Mouse (Mus musculus) ES-Bruce4 (cell line): Measurements from ENCODE around the gene Rbms3. TPM values are rescaled to one million over a fixed set of nuclear protein-coding genes. Genes with fewer than 3 reads are reported as not detected.

ENCODE experiments used
- H3K27ac ChIP-seq: 2 replicates; pipeline ENCODE4 v1.5.1; 2012; ENCODE audit warnings: low read length, inconsistent platforms; ENCODE audit not compliant: insufficient read depth
- H3K27me3 ChIP-seq: 2 replicates; pipeline ENCODE4 v1.6.1; 2012; ENCODE audit warnings: mild to moderate bottlenecking, low read length, inconsistent platforms; ENCODE audit not compliant: control insufficient read depth, poor library complexity, insufficient read depth, severe bottlenecking
- H3K36me3 ChIP-seq: 2 replicates; pipeline ENCODE4 v1.6.1; 2012; ENCODE audit warnings: inconsistent platforms, mild to moderate bottlenecking, low read length, moderate library complexity; ENCODE audit not compliant: control insufficient read depth, poor library complexity, insufficient read depth, severe bottlenecking
- H3K4me1 ChIP-seq: one replicate; pipeline ENCODE4 v1.8.1; 2011; ENCODE audit warnings: low read length; ENCODE audit not compliant: control insufficient read depth, insufficient read depth
- H3K4me3 ChIP-seq: 2 replicates; pipeline ENCODE4 v1.5.1; 2011; ENCODE audit warnings: low read depth, mild to moderate bottlenecking, low read length
- H3K9ac ChIP-seq: 2 replicates; pipeline ENCODE4 v1.6.1; 2012; ENCODE audit warnings: low read depth, mild to moderate bottlenecking, inconsistent platforms; ENCODE audit not compliant: poor library complexity, severe bottlenecking
- H3K9me3 ChIP-seq: replicated peaks from 2 replicates; pipeline ENCODE4 v1.6.1; 2012; ENCODE audit warnings: mild to moderate bottlenecking, low read length, inconsistent platforms; ENCODE audit not compliant: control insufficient read depth, poor library complexity, insufficient read depth, severe bottlenecking
- CTCF ChIP-seq: IDR thresholded peaks from one replicate; pipeline ENCODE4 v1.8.1; 2011; ENCODE audit warnings: low read depth, low read length
- EP300 ChIP-seq: IDR thresholded peaks from 2 replicates; pipeline ENCODE4 v1.6.1; 2011; ENCODE audit warnings: low read depth, low read length; ENCODE audit not compliant: insufficient read depth
- POLR2A ChIP-seq: IDR thresholded peaks from one replicate; pipeline ENCODE4 v1.8.1; 2011; ENCODE audit warnings: low read length; ENCODE audit not compliant: insufficient read depth
- polyA plus RNA-seq: library from polyadenylated mRNA; stranded (reverse); fragments of >200 nt; gene quantifications from 2 replicates; pipeline ENCODE4 v1.2.4, GENCODE M21; 2011; ENCODE audit warnings: low read depth; ENCODE audit not compliant: missing spikeins, insufficient read depth, insufficient read length

The Rbms3 gene
- polyA plus RNA-seq, 1 experiment: 1.8 TPM

- H3K9me3 ChIP-seq: no peaks in the 10 kb centered on the region
- H3K4me1 ChIP-seq: no peaks in the 10 kb centered on the region
- no peak for TF ChIP-seq POLR2A
- no peak for TF ChIP-seq CTCF
- H3K4me3 ChIP-seq: no peak overlapping the region
- no peaks in the 10 kb centered on the region for H3K36me3 ChIP-seq
- no peak overlapping the region for H3K9ac ChIP-seq
- H3K27ac ChIP-seq: no peak overlapping the region
- no peaks in the 10 kb centered on the region for H3K27me3 ChIP-seq
Measured at GRCm38 (mm10) chr9:117423259-117423658, 206.5 kb downstream of the Rbms3 start.

DNA sequence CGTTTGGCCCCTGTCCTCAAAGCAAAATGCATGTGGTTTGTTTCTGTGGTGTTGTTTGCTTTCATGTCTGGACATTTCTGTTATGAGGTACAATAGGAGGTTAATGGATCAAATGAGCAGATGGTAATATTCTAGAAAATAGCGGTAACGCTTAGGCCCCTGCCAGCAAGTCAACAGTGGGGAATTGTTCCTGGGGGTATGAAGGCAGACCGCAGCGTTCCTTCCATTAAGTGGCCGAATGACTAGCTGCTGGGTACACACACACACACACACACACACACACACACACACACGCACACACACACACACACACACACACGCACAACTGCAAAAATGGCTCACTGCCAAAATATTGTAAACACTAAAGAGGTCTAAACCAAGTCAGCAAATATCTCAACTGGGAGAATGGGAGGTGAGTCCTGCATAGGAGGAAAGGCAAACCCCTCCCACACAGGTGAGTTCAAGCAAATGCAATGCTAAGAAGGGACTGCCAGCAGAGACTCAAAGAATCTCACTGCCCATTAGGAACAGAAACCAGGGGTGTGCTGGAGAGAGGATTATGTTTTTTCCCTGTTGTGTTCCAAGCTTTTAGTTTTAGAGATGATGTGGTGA is 209.7 kb downstream of the Rbms3 start:
- Histone ChIP-seq H3K9ac (no peak overlapping the region), H3K4me1 (no peaks in the 10 kb centered on the region), H3K9me3 (no peaks in the 10 kb centered on the region), H3K36me3 (no peaks in the 10 kb centered on the region), H3K4me3 (no peak overlapping the region), H3K27ac (no peak overlapping the region), H3K27me3 (no peaks in the 10 kb centered on the region)
- TF ChIP-seq CTCF: no peak
- no peak for TF ChIP-seq EP300
- TF ChIP-seq POLR2A: no peak

GRCm38 (mm10) chr9:117413181-117413580 is 216.5 kb downstream of the Rbms3 start:
- no peak overlapping the region for H3K9ac ChIP-seq

GRCm38 (mm10) chr9:117412584-117412983 is 217.1 kb downstream of the Rbms3 start:
- H3K9me3 ChIP-seq: no peaks in the 10 kb centered on the region
- no peak overlapping the region for H3K4me3 ChIP-seq
- H3K27me3 ChIP-seq: no peaks in the 10 kb centered on the region
- TF ChIP-seq CTCF (no peak), POLR2A (no peak), EP300 (no peak)
- no peaks in the 10 kb centered on the region for H3K4me1 ChIP-seq
- H3K9ac ChIP-seq: no peak overlapping the region
- H3K36me3 ChIP-seq: no peaks in the 10 kb centered on the region
- no peak overlapping the region for H3K27ac ChIP-seq

More at GRCm38 (mm10) chr9:117413181-117413580, 216.5 kb downstream of the Rbms3 start:
- Histone ChIP-seq H3K36me3 (no peaks in the 10 kb centered on the region), H3K27me3 (no peaks in the 10 kb centered on the region), H3K9me3 (no peaks in the 10 kb centered on the region), H3K4me3 (no peak overlapping the region), H3K27ac (no peak overlapping the region), H3K4me1 (no peaks in the 10 kb centered on the region)
- TF ChIP-seq EP300 (no peak), CTCF (no peak), POLR2A (no peak)

GRCm38 (mm10) chr9:117404621-117405020 is 225.1 kb downstream of the Rbms3 start:
- no peak overlapping the region for H3K9ac ChIP-seq
- H3K36me3 ChIP-seq: no peaks in the 10 kb centered on the region
- no peaks in the 10 kb centered on the region for H3K4me1 ChIP-seq
- H3K9me3 ChIP-seq: no peaks in the 10 kb centered on the region
- no peak overlapping the region for H3K4me3 ChIP-seq
- H3K27me3 ChIP-seq: no peaks in the 10 kb centered on the region
- no peak overlapping the region for H3K27ac ChIP-seq
- TF ChIP-seq CTCF (no peak), EP300 (no peak), POLR2A (no peak)

- Histone ChIP-seq H3K9me3 (no peaks in the 10 kb centered on the region), H3K9ac (no peak overlapping the region), H3K27ac (no peak overlapping the region), H3K4me3 (no peak overlapping the region), H3K27me3 (no peaks in the 10 kb centered on the region), H3K36me3 (no peaks in the 10 kb centered on the region), H3K4me1 (no peaks in the 10 kb centered on the region)
- no peak for TF ChIP-seq POLR2A
- no peak for TF ChIP-seq CTCF
- TF ChIP-seq EP300: no peak
Measured at GRCm38 (mm10) chr9:117400262-117400671, 229.4 kb downstream of the Rbms3 start.
